Mouse (Mus musculus) lung, adult 2 months (tissue): Measurements from ENCODE around the gene Ogdhl.

ENCODE experiments used
- CTCF ChIP-seq: fragments of 200-500 bp; IDR thresholded peaks from 2 replicates; pipeline ENCODE4 v1.5.1; 2011; ENCODE audit warnings: mild to moderate bottlenecking, low read length, control low read depth; ENCODE audit not compliant: insufficient read depth
- POLR2A ChIP-seq: fragments of 200-500 bp; IDR thresholded peaks from 2 replicates; pipeline ENCODE4 v1.6.1; 2011; ENCODE audit warnings: low read depth, mild to moderate bottlenecking, control low read depth, low read length, borderline replicate concordance; ENCODE audit errors: extremely low read depth

DNA sequence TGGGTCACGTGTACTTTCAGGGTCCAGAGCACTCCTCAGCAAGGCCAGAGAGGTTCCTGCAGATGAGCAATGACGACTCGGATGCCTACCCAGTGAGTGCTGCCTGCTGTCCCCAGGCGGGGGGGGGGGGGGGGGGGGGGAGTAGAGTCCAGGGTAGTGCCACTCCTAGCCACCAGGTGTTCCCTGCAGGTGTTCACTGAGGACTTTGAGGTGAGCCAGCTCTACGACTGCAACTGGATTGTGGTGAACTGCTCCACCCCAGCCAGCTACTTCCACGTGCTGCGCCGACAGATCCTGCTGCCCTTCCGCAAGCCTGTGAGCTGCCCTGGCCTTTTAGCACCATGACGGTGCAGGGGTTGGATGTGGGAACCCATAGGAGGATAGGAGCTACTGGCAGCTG is 22.9 kb downstream of the Ogdhl start:
- TF ChIP-seq CTCF (no peak), POLR2A (no peak)
